14 mouse cellular contexts compared by ENCODE assay signal in genomic region chr8:121371911-121372638, GRCm38 (mm10).
A peak's percentile ranks its signal among the peaks of the same experiment; 100 is the strongest.
DNase-seq lines count a peak whose midpoint lies in the region; ATAC-seq lines count a peak whose summit lies in the region.
"Had no signal": no experiment of that assay in that cellular context is flagged by ENCODE, and none has a peak within 500 bp of the region (broad histone marks: within the 10 kb centered on the region; RNA-seq: fewer than 3 reads in every experiment).

No protein-coding gene starts in this region.

- H3K9me3 ChIP-seq in forebrain, embryonic 10.5 days = no peaks in the 10 kb centered on the region
- no peaks in the 10 kb centered on the region for H3K9me3 ChIP-seq in forebrain, embryonic 15.5 days
- H3K9me3 ChIP-seq in limb, embryonic 10.5 days (replicated peaks) = no peaks in the 10 kb centered on the region
- no peaks in the 10 kb centered on the region for H3K9me3 ChIP-seq in midbrain, embryonic 10.5 days (replicated peaks)
- H3K9me3 ChIP-seq: embryonic facial prominence, embryonic 15.5 days; heart, embryonic 15.5 days had no signal

- 0 out of 2 replicates have a peak overlapping the region, but pooled peaks have one; percentile 8 for H3K27ac ChIP-seq in forebrain, embryonic 10.5 days
- H3K27ac ChIP-seq in forebrain, embryonic 15.5 days (replicated peaks) = no peak overlapping the region
- H3K27ac ChIP-seq in limb, embryonic 10.5 days = peak overlapping the region; percentile 59; the same call in 1 of the 2 replicates
- H3K27ac ChIP-seq in midbrain, embryonic 10.5 days (replicated peaks) = no peak overlapping the region
- H3K27ac ChIP-seq: embryonic facial prominence, embryonic 15.5 days; heart, embryonic 15.5 days; hindbrain, postnatal 0 days had no signal

- no peaks in the 10 kb centered on the region for H3K36me3 ChIP-seq in forebrain, embryonic 10.5 days (replicated peaks)
- H3K36me3 ChIP-seq in forebrain, embryonic 15.5 days = no peaks in the 10 kb centered on the region
- H3K36me3 ChIP-seq in limb, embryonic 10.5 days = no peaks in the 10 kb centered on the region
- no peaks in the 10 kb centered on the region for H3K36me3 ChIP-seq in midbrain, embryonic 10.5 days
- H3K36me3 ChIP-seq: embryonic facial prominence, embryonic 15.5 days; heart, embryonic 15.5 days had no signal

- H3K4me1 ChIP-seq in forebrain, embryonic 10.5 days = peaks cover 74% of the 10 kb centered on the region
- H3K4me1 ChIP-seq in forebrain, embryonic 15.5 days = 0 out of 2 replicates have a peak, but pooled peaks cover 3% of the 10 kb centered on the region
- peaks cover 93% of the 10 kb centered on the region for H3K4me1 ChIP-seq in limb, embryonic 10.5 days
- peaks cover 38% of the 10 kb centered on the region for H3K4me1 ChIP-seq in midbrain, embryonic 10.5 days

- ATAC-seq in forebrain, embryonic 15.5 days (replicated peaks) = no peak
- ATAC-seq: hindbrain, postnatal 0 days; liver, postnatal 0 days had no signal

- H3K9ac ChIP-seq in forebrain, embryonic 15.5 days (replicated peaks) = no peak overlapping the region
- H3K9ac ChIP-seq: embryonic facial prominence, embryonic 15.5 days; heart, embryonic 15.5 days; liver, postnatal 0 days had no signal

- no peak overlapping the region for H3K4me3 ChIP-seq in forebrain, embryonic 10.5 days
- H3K4me3 ChIP-seq in forebrain, embryonic 15.5 days = no peak overlapping the region
- H3K4me3 ChIP-seq in limb, embryonic 10.5 days = no peak overlapping the region
- H3K4me3 ChIP-seq in midbrain, embryonic 10.5 days = no peak overlapping the region
- H3K4me3 ChIP-seq: embryonic facial prominence, embryonic 15.5 days; heart, embryonic 15.5 days had no signal

- no peak for DNase-seq in forebrain, embryonic 10.5 days (ENCODE audit: extremely low spot score, low spot score)
- peak; percentile 81 for DNase-seq in brain, adult 2 months (ENCODE audit: low read depth, low spot score)
- DNase-seq in layer of hippocampus, adult 8-10 months (ENCODE audit: low spot score in 2 of 2) = peak; percentile 69 to 72
- DNase-seq in limb, embryonic 10.5 days (ENCODE audit: low spot score) = no peak
- no peak for DNase-seq in midbrain, embryonic 10.5 days (ENCODE audit: low spot score)
- no peak for DNase-seq in cerebellum, postnatal 10 days
- DNase-seq in adrenal gland, adult (ENCODE audit: inconsistent age in 2 of 2, low spot score in 1 of 2) = no peak
- DNase-seq: cerebellum, postnatal 25 days; liver, postnatal 0 days; thymus, adult 2 months had no signal

- WGBS in forebrain, embryonic 10.5 days = 79% methylated on average over 25 of the region's 25 CpGs
- 72% methylated on average over 25 of the region's 25 CpGs for WGBS in forebrain, embryonic 15.5 days
- 75% methylated on average over 25 of the region's 25 CpGs for WGBS in limb, embryonic 10.5 days
- WGBS in midbrain, embryonic 10.5 days = 88% methylated on average over 25 of the region's 25 CpGs

- peaks cover 73% of the 10 kb centered on the region for H3K27me3 ChIP-seq in forebrain, embryonic 10.5 days (ENCODE audit: poor library complexity, severe bottlenecking)
- H3K27me3 ChIP-seq in forebrain, embryonic 15.5 days = no peaks in the 10 kb centered on the region
- peaks cover 28% of the 10 kb centered on the region for H3K27me3 ChIP-seq in limb, embryonic 10.5 days (ENCODE audit: low read depth, poor library complexity, severe bottlenecking)
- H3K27me3 ChIP-seq in midbrain, embryonic 10.5 days (ENCODE audit: low read depth, poor library complexity, severe bottlenecking) = peaks cover 54% of the 10 kb centered on the region

- H3K4me2 ChIP-seq in forebrain, embryonic 15.5 days (replicated peaks) = no peak overlapping the region
- H3K4me2 ChIP-seq: embryonic facial prominence, embryonic 15.5 days; heart, embryonic 15.5 days had no signal

Comparison
In these comparisons a context has a peak if more than half of its experiments do, and no peak if none do; other contexts are left out.
1. H3K27ac ChIP-seq: peak in forebrain, embryonic 10.5 days (single experiment) and limb, embryonic 10.5 days (single experiment); none in forebrain, embryonic 15.5 days (single experiment) and midbrain, embryonic 10.5 days (single experiment).
2. DNase-seq: peak in brain, adult 2 months (single experiment) and layer of hippocampus, adult 8-10 months (2 of 2); none in forebrain, embryonic 10.5 days (single experiment), limb, embryonic 10.5 days (single experiment), midbrain, embryonic 10.5 days (single experiment), cerebellum, postnatal 10 days (0 of 2) and adrenal gland, adult (0 of 2).